Mouse (Mus musculus) erythroblast, embryonic 14.5 days (primary cell): ENCODE results near the gene Gpr37l1.

Experiments
- GATA1 ChIP-seq: IDR thresholded peaks from 2 replicates; pipeline ENCODE4 v1.6.1; 2012; ENCODE audit warnings: low read length, inconsistent platforms, mixed read lengths
- TAL1 ChIP-seq: IDR thresholded peaks from 3 replicates; pipeline ENCODE4 v1.6.1; 2012; ENCODE audit warnings: low read length, inconsistent platforms, mixed read lengths

- no peak for TF ChIP-seq TAL1
- TF ChIP-seq GATA1 = no peak
Observed at GRCm38 (mm10) chr1:135132473-135132872, 35.0 kb downstream of the Gpr37l1 start, which contains the start of gene Ptpn7.
